In genomic region chr9:78005481-78005880, GRCm38 (mm10) we compare ENCODE assay signal across 9 mouse cellular contexts. TPM values are rescaled to one million over a fixed set of nuclear protein-coding genes. Genes with fewer than 3 reads are reported as not detected.
DNase-seq lines count a peak whose midpoint lies in the region; ATAC-seq lines count a peak whose summit lies in the region.
"Had no signal": no experiment of that assay in that cellular context is flagged by ENCODE, and none has a peak within 500 bp of the region (broad histone marks: within the 10 kb centered on the region; RNA-seq: fewer than 3 reads in every experiment).

No protein-coding gene starts in this region.

- ATAC-seq in CD4-positive, CD25-positive, alpha-beta regulatory T cell, adult 4 months, result peak; percentile 57

- DNase-seq in heart, postnatal 4 days, result peak; percentile 49
- DNase-seq in heart, adult 11 months, result no peak
- DNase-seq in c-Kit-positive CD71-positive TER-119-negative erythroid progenitor cells, embryonic 14.5 days (ENCODE audit: low read depth), result peak; percentile 38
- peak; percentile 54 for DNase-seq in lung, postnatal 14 days
- DNase-seq in ovary, postnatal 36 days (ENCODE audit: low spot score), result no peak
- DNase-seq in left cerebral cortex, adult 18-20 months (ENCODE audit: low spot score in 2 of 2), result no peak
- no peak for DNase-seq in cerebellum, adult 11 months

RNA-seq across cellular contexts. Expression of gene Gcm1, which starts 46.2 kb away (rescaled TPM):
- total RNA-seq in heart, postnatal 4 days (2021), result not detected
- not detected for polyA plus RNA-seq in CD4-positive, CD25-positive, alpha-beta regulatory T cell, adult 4 months (2017; shearing (Covaris generic))
- not detected for total RNA-seq in left cerebral cortex, adult 18-20 months (2021)
- polyA plus RNA-seq: large intestine, adult 2 months had no signal

Comparison
In these comparisons a context has a peak if more than half of its experiments do, and no peak if none do; other contexts are left out.
1. DNase-seq: peak in heart, postnatal 4 days (single experiment), c-Kit-positive CD71-positive TER-119-negative erythroid progenitor cells, embryonic 14.5 days (single experiment) and lung, postnatal 14 days (single experiment); none in heart, adult 11 months (single experiment), ovary, postnatal 36 days (single experiment), left cerebral cortex, adult 18-20 months (0 of 2) and cerebellum, adult 11 months (single experiment).